Mouse (Mus musculus): ENCODE measurements around the gene Arhgap19.

DNA sequence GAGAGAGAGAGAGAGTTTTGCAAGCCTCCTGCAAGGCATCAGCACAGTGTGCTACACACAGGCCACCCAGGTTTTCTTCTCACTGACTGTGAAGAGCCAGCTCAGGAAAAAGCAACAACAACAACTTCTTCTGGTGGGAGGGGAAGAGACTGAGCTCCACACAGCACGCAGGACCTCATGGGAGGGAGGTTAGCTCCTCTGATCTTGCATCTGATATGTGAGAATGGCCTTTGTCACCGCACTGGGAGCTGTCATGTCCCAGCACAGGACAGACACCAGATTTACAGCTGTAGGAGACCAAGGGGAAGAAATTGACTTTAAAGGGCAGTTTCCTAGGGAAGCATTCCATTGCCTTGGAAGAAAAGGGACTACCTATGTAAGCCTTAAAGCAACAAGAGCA, 78.5 kb downstream of the Arhgap19 start:
- TF ChIP-seq EP300 (IDR thresholded peaks at IDR 0.05; ENCODE audit: insufficient read depth, low read depth, low read length) (no peak), POLR2A (IDR thresholded peaks at IDR 0.05; ENCODE audit: insufficient read depth, low read length) (no peak), CTCF (IDR thresholded peaks at IDR 0.05; ENCODE audit: low read depth, low read length) (no peak)
